Mouse (Mus musculus): ENCODE results near the gene H3f3b.

The H3f3b gene

GRCm38 (mm10) chr11:116049610-116050009 lies 21.8 kb upstream of the H3f3b start:
- DNase-seq (ENCODE audit: low spot score in 2 of 2) = no peak

GRCm38 (mm10) chr11:116045173-116045572 lies 17.4 kb upstream of the H3f3b start:
- no peak for DNase-seq (ENCODE audit: low spot score in 2 of 2)

- DNase-seq (ENCODE audit: low spot score in 2 of 2) = no peak
Measured at GRCm38 (mm10) chr11:116043286-116043685, 15.5 kb upstream of the H3f3b start.

- no peak for DNase-seq (ENCODE audit: low spot score in 2 of 2)
Measured at GRCm38 (mm10) chr11:116042372-116043138, 14.8 kb upstream of the H3f3b start.

GRCm38 (mm10) chr11:116041833-116042232 lies 14.1 kb upstream of the H3f3b start:
- DNase-seq (ENCODE audit: low spot score in 2 of 2) = no peak

- DNase-seq (ENCODE audit: low spot score in 2 of 2) = no peak
Measured at GRCm38 (mm10) chr11:116040593-116040992, 12.8 kb upstream of the H3f3b start.

GRCm38 (mm10) chr11:116037826-116038225 lies 10.1 kb upstream of the H3f3b start:
- no peak for DNase-seq (ENCODE audit: low spot score in 2 of 2)

GRCm38 (mm10) chr11:116036671-116037070 lies 8.9 kb upstream of the H3f3b start:
- no peak for DNase-seq (ENCODE audit: low spot score in 2 of 2)

- DNase-seq (ENCODE audit: low spot score in 2 of 2) = no peak
Measured at GRCm38 (mm10) chr11:116034584-116034983, 6.8 kb upstream of the H3f3b start.

- DNase-seq (ENCODE audit: low spot score in 2 of 2) = peak; percentile 62 to 77
Measured at GRCm38 (mm10) chr11:116030898-116031845, 3.4 kb upstream of the H3f3b start.

- peak; percentile 93 to 96 for DNase-seq (ENCODE audit: low spot score in 2 of 2)
Measured at GRCm38 (mm10) chr11:116030088-116030897, 2.5 kb upstream of the H3f3b start, which contains the start of gene Unk. TSS of gene Unk (plus strand) at chr11:116030322.

GRCm38 (mm10) chr11:116029086-116029865 lies 1.5 kb upstream of the H3f3b start:
- no peak for DNase-seq (ENCODE audit: low spot score in 2 of 2)

- DNase-seq (ENCODE audit: low spot score in 2 of 2) = no peak
Measured at GRCm38 (mm10) chr11:116028177-116028865, 559 bp upstream of the H3f3b start.

GRCm38 (mm10) chr11:116025056-116025845 lies 2.5 kb downstream of the H3f3b start:
- DNase-seq (ENCODE audit: low spot score in 2 of 2) = no peak

- DNase-seq (ENCODE audit: low spot score in 2 of 2) = peak; percentile 95 to 97
Measured at GRCm38 (mm10) chr11:116024356-116024808, 3.4 kb downstream of the H3f3b start.

- peak; percentile 78 to 86 for DNase-seq (ENCODE audit: low spot score in 2 of 2)
Measured at GRCm38 (mm10) chr11:116023771-116024355, 3.9 kb downstream of the H3f3b start.

GRCm38 (mm10) chr11:116023074-116023770 lies 4.5 kb downstream of the H3f3b start:
- DNase-seq (ENCODE audit: low spot score in 2 of 2) = peak in 1 of 2 experiments; percentile 56

GRCm38 (mm10) chr11:116022256-116022780 lies 5.4 kb downstream of the H3f3b start:
- DNase-seq (ENCODE audit: low spot score in 2 of 2) = no peak

All from spleen, postnatal 10 days (tissue).